Mouse (Mus musculus): ENCODE measurements around the gene Ints2. TPM values are rescaled to one million over a fixed set of nuclear protein-coding genes. Genes with fewer than 3 reads are reported as not detected.

Gene Ints2
- total and polyA plus RNA-seq, 2 experiments from 2014 or later = 11.9 to 25.9 TPM

DNA sequence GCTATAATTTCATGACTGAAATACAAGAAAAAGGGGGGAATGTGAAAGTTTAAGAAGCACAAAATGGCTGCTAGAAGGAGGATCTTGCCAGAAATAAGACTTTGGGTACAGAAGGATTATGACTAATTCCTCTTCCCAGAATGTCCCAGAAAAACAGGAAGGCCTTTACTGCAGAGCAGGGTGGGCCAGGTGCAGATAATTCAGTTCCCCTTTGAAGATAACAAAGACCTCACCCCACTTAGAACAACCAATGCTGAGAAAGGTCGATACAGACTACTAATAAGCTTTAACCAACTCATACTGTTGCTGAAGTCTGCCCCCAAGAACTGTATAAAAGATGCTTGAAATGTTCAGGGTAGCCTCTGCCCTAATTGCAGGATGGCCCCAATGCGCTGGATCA lies 48.3 kb downstream of the Ints2 start:
- H3K36me3 ChIP-seq (ENCODE audit: insufficient read depth, low read length) = peaks cover 7% of the 10 kb centered on the region
- no peak overlapping the region for H3K4me2 ChIP-seq (ENCODE audit: low read depth, low read length, poor library complexity, severe bottlenecking)
- H3K4me1 ChIP-seq (ENCODE audit: insufficient read depth, low read length) = no peaks in the 10 kb centered on the region
- no peak overlapping the region for H3K27ac ChIP-seq (ENCODE audit: low read depth, low read length)
- no peak for DNase-seq (ENCODE audit: low spot score)
- 94% methylated on average over 2 of the region's 2 CpGs for WGBS
- TF ChIP-seq CTCF (IDR thresholded peaks at IDR 0.05) = no peak
- ATAC-seq (ENCODE audit: low FRiP score) = no peak
- 0 out of 2 replicates have a peak, but pooled peaks cover 4% of the 10 kb centered on the region for H3K9me3 ChIP-seq (ENCODE audit: low read length)
- H3K9ac ChIP-seq (replicated peaks; ENCODE audit: low read length, poor library complexity, severe bottlenecking) = no peak overlapping the region
- H3K27me3 ChIP-seq (ENCODE audit: insufficient read depth, low read length) = no peaks in the 10 kb centered on the region
- H3K4me3 ChIP-seq (ENCODE audit: low read depth, low read length) = no peak overlapping the region

DNA sequence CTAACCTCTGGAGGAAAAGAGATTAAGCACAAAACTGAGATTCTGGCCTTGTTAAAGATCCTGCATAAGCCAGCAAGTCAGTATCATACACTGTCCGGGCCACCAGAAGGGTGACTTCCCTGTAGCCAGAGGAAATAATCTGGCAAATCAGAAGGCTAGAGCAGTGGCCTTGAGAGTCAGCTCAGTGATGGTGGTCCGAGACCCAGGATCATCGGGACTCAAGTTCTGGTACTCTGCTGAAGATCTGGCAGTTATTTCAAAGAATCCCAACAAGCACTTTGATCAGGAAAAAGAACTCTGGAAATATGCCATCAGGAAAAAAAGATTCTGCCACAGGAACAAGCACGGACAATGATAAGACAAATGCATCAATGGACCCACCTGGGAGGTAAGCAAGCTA lies 51.5 kb downstream of the Ints2 start:
- Histone ChIP-seq H3K4me2 (ENCODE audit: low read depth, low read length, poor library complexity, severe bottlenecking) (no peak overlapping the region), H3K4me1 (ENCODE audit: insufficient read depth, low read length) (0 out of 2 replicates have a peak, but pooled peaks cover 2% of the 10 kb centered on the region), H3K36me3 (ENCODE audit: insufficient read depth, low read length) (peaks cover 7% of the 10 kb centered on the region; the same call in 1 of the 2 replicates), H3K9ac (replicated peaks; ENCODE audit: low read length, poor library complexity, severe bottlenecking) (no peak overlapping the region), H3K27me3 (ENCODE audit: insufficient read depth, low read length) (no peaks in the 10 kb centered on the region), H3K4me3 (ENCODE audit: low read depth, low read length) (no peak overlapping the region), H3K27ac (ENCODE audit: low read depth, low read length) (no peak overlapping the region), H3K9me3 (ENCODE audit: low read length) (0 out of 2 replicates have a peak, but pooled peaks cover 4% of the 10 kb centered on the region)
- ATAC-seq (ENCODE audit: low FRiP score) = no peak
- DNase-seq (ENCODE audit: low spot score) = no peak
- TF ChIP-seq CTCF (IDR thresholded peaks at IDR 0.05) = no peak
- WGBS = 98% methylated on average over 4 of the region's 4 CpGs

DNA sequence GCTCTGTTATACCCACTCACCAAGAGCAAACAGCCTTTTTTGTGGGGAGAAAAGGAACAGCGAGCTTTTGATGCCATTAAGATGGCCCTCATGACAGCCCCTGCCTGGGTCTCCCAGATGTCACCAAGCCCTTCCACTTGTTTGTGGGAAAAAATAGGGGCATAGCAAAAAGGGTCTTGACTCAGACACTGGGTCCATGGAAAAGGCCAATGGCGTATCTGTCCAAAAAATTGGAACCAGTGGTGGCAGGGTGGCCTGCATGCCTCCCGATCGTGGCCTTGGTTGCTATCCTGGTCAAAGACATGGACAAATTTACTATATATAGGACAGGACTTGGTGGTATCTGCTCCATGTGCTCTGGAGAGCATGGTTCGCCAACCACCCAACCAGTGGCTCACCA lies 52.3 kb downstream of the Ints2 start:
- 0 out of 2 replicates have a peak, but pooled peaks cover 4% of the 10 kb centered on the region for H3K9me3 ChIP-seq (ENCODE audit: low read length)
- no peak for TF ChIP-seq CTCF (IDR thresholded peaks at IDR 0.05)
- H3K9ac ChIP-seq (replicated peaks; ENCODE audit: low read length, poor library complexity, severe bottlenecking) = no peak overlapping the region
- peaks cover 7% of the 10 kb centered on the region; the same call in 1 of the 2 replicates for H3K36me3 ChIP-seq (ENCODE audit: insufficient read depth, low read length)
- no peak overlapping the region for H3K4me2 ChIP-seq (ENCODE audit: low read depth, low read length, poor library complexity, severe bottlenecking)
- 0 out of 2 replicates have a peak, but pooled peaks cover 2% of the 10 kb centered on the region for H3K4me1 ChIP-seq (ENCODE audit: insufficient read depth, low read length)
- no peak for ATAC-seq (ENCODE audit: low FRiP score)
- no peaks in the 10 kb centered on the region for H3K27me3 ChIP-seq (ENCODE audit: insufficient read depth, low read length)
- no peak overlapping the region for H3K27ac ChIP-seq (ENCODE audit: low read depth, low read length)
- no peak for DNase-seq (ENCODE audit: low spot score)
- 98% methylated on average over 5 of the region's 5 CpGs for WGBS
- H3K4me3 ChIP-seq (ENCODE audit: low read depth, low read length) = no peak overlapping the region

DNA sequence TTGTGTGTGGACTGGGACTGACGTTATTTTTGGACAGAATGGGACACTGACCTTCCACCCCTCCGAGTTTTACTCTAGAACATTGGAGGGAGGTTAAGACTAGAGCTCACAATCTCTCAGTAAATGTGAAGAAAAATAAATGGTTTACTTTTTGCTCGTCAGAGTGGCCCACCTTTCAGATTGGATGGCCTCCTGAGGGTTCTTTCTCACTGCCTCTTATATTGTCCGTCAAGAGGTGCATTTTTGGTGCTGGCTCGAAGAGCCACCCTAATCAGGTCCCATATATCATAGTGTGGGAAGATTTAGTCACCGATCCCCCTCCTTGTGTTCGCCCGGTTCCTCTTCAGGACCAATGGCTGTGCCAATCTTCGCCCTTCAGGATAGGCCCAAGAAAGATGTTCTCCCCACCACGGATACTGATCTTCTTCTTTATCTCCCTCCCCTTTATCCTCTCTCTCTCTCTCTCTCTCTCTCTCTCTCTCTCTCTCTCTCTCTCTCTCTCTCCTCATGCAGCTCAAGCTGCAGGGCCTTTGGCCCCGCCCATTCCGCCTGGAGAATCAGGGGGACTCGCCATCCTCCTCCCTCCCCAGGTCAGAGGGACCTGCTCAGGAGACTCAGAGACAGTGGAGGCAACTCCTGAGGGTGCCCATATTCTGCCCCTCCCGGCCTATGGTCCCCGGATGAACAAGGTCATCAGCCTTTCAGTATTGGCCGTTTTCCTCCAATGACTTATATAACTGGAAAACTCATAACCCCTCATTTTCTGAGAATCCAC lies 55.3 kb downstream of the Ints2 start:
- WGBS = 56% methylated on average over 16 of the region's 16 CpGs
- peak overlapping the region; percentile 79 for H3K4me2 ChIP-seq (ENCODE audit: low read depth, low read length, poor library complexity, severe bottlenecking)
- DNase-seq (ENCODE audit: low spot score) (no peak), ATAC-seq (ENCODE audit: low FRiP score) (no peak)
- H3K9me3 ChIP-seq (ENCODE audit: low read length) = 0 out of 2 replicates have a peak, but pooled peaks cover 4% of the 10 kb centered on the region
- H3K4me1 ChIP-seq (ENCODE audit: insufficient read depth, low read length) = 0 out of 2 replicates have a peak, but pooled peaks cover 2% of the 10 kb centered on the region
- no peak for TF ChIP-seq CTCF (IDR thresholded peaks at IDR 0.05)
- H3K27ac ChIP-seq (ENCODE audit: low read depth, low read length) = peak overlapping the region; percentile 39; the same call in 1 of the 2 replicates
- no peaks in the 10 kb centered on the region for H3K27me3 ChIP-seq (ENCODE audit: insufficient read depth, low read length)
- H3K36me3 ChIP-seq (ENCODE audit: insufficient read depth, low read length) = peaks cover 6% of the 10 kb centered on the region; the same call in 1 of the 2 replicates
- H3K4me3 ChIP-seq (ENCODE audit: low read depth, low read length) = peak overlapping the region; percentile 61
- H3K9ac ChIP-seq (replicated peaks; ENCODE audit: low read length, poor library complexity, severe bottlenecking) = peak overlapping the region; percentile 57

DNA sequence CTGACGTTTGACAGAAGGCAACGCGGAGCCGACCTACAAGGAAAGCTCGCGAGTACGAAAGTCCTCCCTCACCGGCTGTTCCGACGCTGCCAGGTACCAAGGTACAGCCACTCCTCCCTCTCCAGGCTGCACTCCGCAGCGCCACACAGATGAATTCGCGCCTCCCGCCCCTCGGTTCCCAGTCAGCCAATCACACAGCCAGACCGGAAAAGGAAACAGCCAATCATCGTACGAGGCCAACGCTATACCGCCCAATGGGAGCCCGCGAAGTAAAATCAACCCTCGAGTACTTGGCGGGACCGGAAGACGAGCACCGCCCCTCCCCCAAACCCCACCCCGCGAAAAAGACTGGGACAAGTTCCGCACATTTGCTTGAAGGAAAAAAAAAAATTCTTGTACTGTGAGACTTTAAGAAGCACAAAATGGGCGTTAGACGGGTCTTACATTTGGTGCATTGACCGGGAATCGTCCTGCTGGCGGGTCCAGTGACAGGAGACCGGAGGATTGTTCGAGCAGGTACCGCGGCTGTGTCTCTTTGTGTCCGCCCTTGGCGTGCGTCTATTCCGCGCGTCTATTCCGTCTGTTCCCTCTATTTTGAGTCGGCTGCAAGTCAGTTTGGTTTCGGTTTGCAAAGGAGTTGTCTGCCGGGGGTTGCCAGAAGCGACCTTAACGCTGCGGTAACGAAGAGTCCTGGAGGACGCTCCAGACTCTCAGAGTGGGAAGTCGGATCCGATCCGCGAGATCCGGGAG lies 56.2 kb downstream of the Ints2 start, which contains the start of gene Brip1:
Gene Brip1 (minus strand): TSS at position 157 of the 750 bp plus-strand sequence.
- Histone ChIP-seq H3K27me3 (ENCODE audit: insufficient read depth, low read length) (no peaks in the 10 kb centered on the region), H3K9ac (replicated peaks; ENCODE audit: low read length, poor library complexity, severe bottlenecking) (peak within 1 kb of the TSS; percentile 57), H3K4me3 (ENCODE audit: low read depth, low read length) (peak within 1 kb of the TSS; percentile 61), H3K4me1 (ENCODE audit: insufficient read depth, low read length) (0 out of 2 replicates have a peak, but pooled peaks cover 2% of the 10 kb centered on the region), H3K9me3 (ENCODE audit: low read length) (0 out of 2 replicates have a peak, but pooled peaks cover 4% of the 10 kb centered on the region), H3K36me3 (ENCODE audit: insufficient read depth, low read length) (0 out of 2 replicates have a peak, but pooled peaks cover 3% of the 10 kb centered on the region), H3K4me2 (ENCODE audit: low read depth, low read length, poor library complexity, severe bottlenecking) (peak within 1 kb of the TSS; percentile 79), H3K27ac (ENCODE audit: low read depth, low read length) (peak within 1 kb of the TSS; percentile 39; the same call in 1 of the 2 replicates)
- ATAC-seq (ENCODE audit: low FRiP score) (peak; percentile 98), DNase-seq (ENCODE audit: low spot score) (peak; percentile 97)
- under 1% methylated on average over 60 of the region's 60 CpGs for WGBS
- TF ChIP-seq CTCF (IDR thresholded peaks at IDR 0.05) = peak; percentile 57

Data from midbrain, postnatal 0 days (tissue).